Mouse (Mus musculus): ENCODE results near the gene Kif26b.

DNA sequence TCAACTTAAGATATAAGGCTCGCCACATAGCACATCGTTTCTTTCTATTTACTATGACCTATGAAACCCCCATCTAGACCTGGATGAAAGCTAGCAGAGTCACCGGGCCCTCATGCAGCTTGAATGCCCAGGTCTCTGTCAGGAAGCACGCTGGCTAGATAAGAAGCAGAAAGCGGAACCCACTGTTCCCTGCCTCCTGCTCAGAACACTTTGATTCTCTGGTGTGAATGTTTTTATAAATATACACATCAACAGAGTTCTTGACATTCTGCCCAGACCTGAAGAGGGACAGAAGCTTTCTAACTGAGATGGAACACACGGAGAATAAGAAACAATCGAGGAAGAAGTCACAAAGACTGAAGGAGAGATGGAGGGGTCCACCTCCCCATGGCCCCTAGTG lies 311.4 kb downstream of the Kif26b start:
- TF ChIP-seq CTCF (IDR thresholded peaks at IDR 0.05; ENCODE audit: control insufficient read depth, insufficient read depth, low read length) (no peak), POLR2A (IDR thresholded peaks at IDR 0.05; ENCODE audit: borderline replicate concordance, control insufficient read depth, low read depth, low read length) (no peak)
